Mouse (Mus musculus) kidney, adult 2 months (tissue): ENCODE measurements around the gene Gnao1.

Experiments used
- CTCF ChIP-seq: fragments of 200-500 bp; conservative IDR thresholded peaks from 2 replicates; pipeline ENCODE4 v1.5.1; 2011; ENCODE audit warnings: low read depth, mild to moderate bottlenecking, control low read depth, low read length, moderate library complexity, mixed read lengths; ENCODE audit not compliant: insufficient read depth, insufficient read length
- POLR2A ChIP-seq: fragments of 200-500 bp; IDR thresholded peaks from one replicate; pipeline ENCODE4 v1.6.1; 2011; ENCODE audit warnings: low read depth, low read length, control low read depth

DNA sequence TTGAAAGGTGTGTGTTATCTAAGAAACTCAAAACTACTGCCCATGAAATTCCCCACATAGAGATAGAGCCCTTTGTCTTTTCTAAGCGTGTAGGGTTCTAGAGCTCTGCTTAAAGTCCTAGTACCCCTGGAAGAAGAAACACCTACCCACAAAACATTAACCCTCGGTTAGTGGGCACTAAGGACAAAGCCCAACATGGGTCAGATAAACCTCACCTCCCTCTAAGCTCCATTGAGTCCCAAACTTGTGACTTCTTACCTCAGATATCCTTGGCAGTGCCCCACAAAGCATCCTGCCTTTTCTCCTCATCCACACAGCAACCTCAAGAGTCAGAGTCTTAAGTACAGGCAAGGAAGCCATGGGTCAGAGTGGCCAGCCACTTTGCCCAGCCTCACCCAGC lies 108.8 kb downstream of the Gnao1 start:
- TF ChIP-seq CTCF (no peak), POLR2A (no peak)
